Mouse (Mus musculus) olfactory bulb, adult 2 months (tissue): ENCODE data around the gene Actr6.

Experiments
- CTCF ChIP-seq: fragments of 200-500 bp; IDR thresholded peaks from 2 replicates; pipeline ENCODE4 v1.5.1; 2012; ENCODE audit warnings: low read depth, mild to moderate bottlenecking, low read length, moderate library complexity; ENCODE audit not compliant: insufficient read depth
- POLR2A ChIP-seq: fragments of 200-500 bp; IDR thresholded peaks from 2 replicates; pipeline ENCODE4 v1.6.1; 2012; ENCODE audit warnings: mild to moderate bottlenecking, low read depth, low read length, moderate library complexity; ENCODE audit not compliant: insufficient read depth

DNA sequence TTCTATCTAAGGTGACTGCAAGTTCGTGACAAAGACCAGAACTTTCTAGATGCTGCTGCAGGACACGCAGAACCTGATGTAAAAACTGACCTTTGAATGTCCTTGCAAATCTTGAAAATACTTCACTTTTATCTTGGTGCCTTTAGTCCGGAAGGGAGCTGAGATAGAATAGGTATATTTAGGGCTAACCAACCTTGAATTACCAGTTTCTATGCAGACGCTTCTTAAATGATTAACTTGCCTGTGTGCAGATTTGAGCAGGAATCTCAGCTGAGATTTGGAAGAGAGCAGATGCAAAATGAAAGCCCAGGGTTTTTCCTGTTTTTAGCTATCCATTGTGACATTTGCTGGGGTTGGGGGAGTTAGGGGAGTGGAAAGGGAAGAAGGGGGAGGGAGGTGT, 37.0 kb upstream of the Actr6 start:
- TF ChIP-seq CTCF = no peak
- TF ChIP-seq POLR2A = no peak
